ENCODE assay signal across 9 mouse cellular contexts in the genomic region with DNA sequence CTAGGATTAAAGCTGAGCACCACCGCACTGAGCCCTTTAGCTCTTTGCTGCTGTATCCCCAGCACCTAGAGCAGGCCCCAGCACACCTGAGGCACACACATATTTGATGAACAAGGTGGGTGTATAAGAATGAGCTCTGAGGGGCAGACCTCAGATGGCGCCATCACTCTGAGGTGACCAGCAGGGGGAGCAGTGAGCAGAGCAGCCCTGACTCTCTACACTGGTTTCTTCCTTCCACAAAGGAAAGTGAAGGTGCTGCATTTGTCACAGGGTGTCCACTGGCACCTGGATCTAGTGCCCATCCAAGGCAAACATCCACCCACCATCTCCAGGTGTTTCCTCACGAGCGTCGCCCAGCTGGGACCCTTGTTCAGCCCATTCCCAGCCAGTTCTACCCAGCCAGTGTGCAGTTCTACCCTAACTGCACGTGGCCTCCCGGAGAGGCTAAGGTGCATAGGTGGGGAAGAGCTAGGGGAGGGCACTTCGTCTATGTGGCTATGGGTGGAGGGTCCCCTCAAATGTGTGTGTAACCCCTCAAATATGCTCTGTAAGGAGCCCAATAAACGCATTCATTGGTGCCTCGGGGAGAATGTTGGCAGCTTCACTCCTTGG. TPM values are rescaled to one million over a fixed set of nuclear protein-coding genes. Genes with fewer than 3 reads are reported as not detected.
A peak's percentile ranks its signal among the peaks of the same experiment; 100 is the strongest.
DNase-seq lines count a peak whose midpoint lies in the region; ATAC-seq and TF ChIP-seq lines count a peak whose summit lies in the region.
"Had no signal": no experiment of that assay in that cellular context is flagged by ENCODE, and none has a peak within 500 bp of the region (broad histone marks: within the 10 kb centered on the region; RNA-seq: fewer than 3 reads in every experiment).

No protein-coding gene starts in this region.

- TF ChIP-seq CTCF in left cerebral cortex, adult 2 months (IDR thresholded peaks at IDR 0.05): peak; percentile 90
- TF ChIP-seq CTCF in Patski (IDR thresholded peaks at IDR 0.05): peak; percentile 89

- DNase-seq in left cerebral cortex, adult 2 months (ENCODE audit: extremely low spot score in 1 of 2, low spot score in 2 of 2): peak in 1 of 2 experiments; percentile 54
- no peak for DNase-seq in left cerebral cortex, postnatal 36 days (ENCODE audit: low spot score in 2 of 2)
- no peak for DNase-seq in Patski (ENCODE audit: low read depth, low spot score)
- peak; percentile 46 for DNase-seq in embryo, embryonic 11.5 days (ENCODE audit: low read depth, low spot score)
- peak; percentile 25 for DNase-seq in liver, embryonic 13.5 days
- no peak for DNase-seq in layer of hippocampus, adult 8-10 months (ENCODE audit: low spot score in 2 of 2)

- H3K9ac ChIP-seq in hindbrain, embryonic 12.5 days: no peak overlapping the region
- no peak overlapping the region for H3K9ac ChIP-seq in liver, embryonic 13.5 days
- no peak overlapping the region for H3K9ac ChIP-seq in neural tube, embryonic 15.5 days (replicated peaks)
- H3K9ac ChIP-seq: embryonic facial prominence, embryonic 13.5 days had no signal

- in situ Hi-C loops in Patski (cut with MboI; ENCODE audit: low pct_unique_long_range_greater_than_20kb): no loop called here

- H3K4me3 ChIP-seq in left cerebral cortex, adult 2 months: no peak overlapping the region
- no peak overlapping the region for H3K4me3 ChIP-seq in hindbrain, embryonic 12.5 days
- no peak overlapping the region for H3K4me3 ChIP-seq in liver, embryonic 13.5 days (replicated peaks)
- H3K4me3 ChIP-seq in neural tube, embryonic 15.5 days (replicated peaks): no peak overlapping the region
- H3K4me3 ChIP-seq: embryonic facial prominence, embryonic 13.5 days had no signal

- POLR2A ChIA-PET in Patski (lab: Charles Lee): interaction anchor here (1.3 kb wide), 1 partner anchor 69 kb away, joined by 3 read pairs; no protein-coding TSS in a partner anchor

- no peak overlapping the region for H3K27ac ChIP-seq in left cerebral cortex, adult 2 months
- no peak overlapping the region for H3K27ac ChIP-seq in hindbrain, embryonic 12.5 days
- no peak overlapping the region for H3K27ac ChIP-seq in liver, embryonic 13.5 days
- H3K27ac ChIP-seq in neural tube, embryonic 15.5 days (replicated peaks): no peak overlapping the region
- H3K27ac ChIP-seq: embryonic facial prominence, embryonic 13.5 days had no signal

- no peaks in the 10 kb centered on the region for H3K27me3 ChIP-seq in Patski
- H3K27me3 ChIP-seq in hindbrain, embryonic 12.5 days: no peaks in the 10 kb centered on the region
- no peaks in the 10 kb centered on the region for H3K27me3 ChIP-seq in liver, embryonic 13.5 days
- no peaks in the 10 kb centered on the region for H3K27me3 ChIP-seq in neural tube, embryonic 15.5 days (replicated peaks)
- H3K27me3 ChIP-seq: embryonic facial prominence, embryonic 13.5 days had no signal

- WGBS in hindbrain, embryonic 12.5 days: 47% methylated on average over 10 of the region's 10 CpGs
- 38% methylated on average over 10 of the region's 10 CpGs for WGBS in liver, embryonic 13.5 days (ENCODE audit: insufficient replicate concordance)
- 44% methylated on average over 10 of the region's 10 CpGs for WGBS in neural tube, embryonic 15.5 days

- no peaks in the 10 kb centered on the region for H3K36me3 ChIP-seq in hindbrain, embryonic 12.5 days
- H3K36me3 ChIP-seq in liver, embryonic 13.5 days: no peaks in the 10 kb centered on the region
- H3K36me3 ChIP-seq in neural tube, embryonic 15.5 days: no peaks in the 10 kb centered on the region
- H3K36me3 ChIP-seq: embryonic facial prominence, embryonic 13.5 days had no signal

- no peak overlapping the region for H3K4me2 ChIP-seq in hindbrain, embryonic 12.5 days (replicated peaks)
- H3K4me2 ChIP-seq in liver, embryonic 13.5 days: no peak overlapping the region
- H3K4me2 ChIP-seq in neural tube, embryonic 15.5 days: no peak overlapping the region
- H3K4me2 ChIP-seq: embryonic facial prominence, embryonic 13.5 days had no signal

- CTCF ChIA-PET in Patski (lab: Charles Lee): interaction anchor here (0.6 to 4.0 kb wide), 20 partner anchors 9 to 110 kb away, joined by 3 to 53 read pairs (median 4); no protein-coding TSS in a partner anchor

- intact Hi-C loops in left cerebral cortex, adult 2 months (cut with DNase I): no loop called here
- intact Hi-C loops in left cerebral cortex, postnatal 36 days (cut with DNase I): loop anchor here (5.0 kb wide), 1 partner anchor 147 kb away; the partner anchor contains the start of gene Cdk9

- no peaks in the 10 kb centered on the region; the same call in 1 of the 2 replicates for H3K4me1 ChIP-seq in hindbrain, embryonic 12.5 days
- 0 out of 2 replicates have a peak, but pooled peaks cover 5% of the 10 kb centered on the region for H3K4me1 ChIP-seq in liver, embryonic 13.5 days (replicated peaks)
- peaks cover 6% of the 10 kb centered on the region; the same call in 1 of the 2 replicates for H3K4me1 ChIP-seq in neural tube, embryonic 15.5 days

- ATAC-seq in Patski: peak; percentile 44
- ATAC-seq in hindbrain, embryonic 12.5 days (ENCODE audit: low FRiP score): peak; percentile 51
- ATAC-seq in liver, embryonic 13.5 days (ENCODE audit: low read depth): 0 out of 2 replicates have a peak, but pooled peaks have one; percentile 15
- 0 out of 2 replicates have a peak, but pooled peaks have one; percentile 39 for ATAC-seq in neural tube, embryonic 15.5 days (ENCODE audit: low FRiP score)

- H3K9me3 ChIP-seq in hindbrain, embryonic 12.5 days (replicated peaks): no peaks in the 10 kb centered on the region
- no peaks in the 10 kb centered on the region for H3K9me3 ChIP-seq in liver, embryonic 13.5 days (replicated peaks)
- no peaks in the 10 kb centered on the region for H3K9me3 ChIP-seq in neural tube, embryonic 15.5 days (replicated peaks)
- H3K9me3 ChIP-seq: embryonic facial prominence, embryonic 13.5 days had no signal

RNA-seq across cellular contexts. Expression of gene Stxbp1, which starts 12.1 kb away (rescaled TPM):
- 100 to 1,000 TPM; 947 to 984 TPM for total RNA-seq in left cerebral cortex, adult 2 months (2021)
- 1,000 to 10,000 TPM in 1 of 2 experiments, 100 to 1,000 TPM in 1; 963 to 1,065 TPM for total RNA-seq in left cerebral cortex, postnatal 36 days (2021)
- polyA plus RNA-seq in Patski (2021): 30.1 TPM
- polyA plus RNA-seq in hindbrain, embryonic 12.5 days (2016; fragmentation: Nextera tagmentation; extraction: Ambion mirVana): 102 and 105 TPM in 2 replicates
- polyA plus RNA-seq in liver, embryonic 13.5 days (2015; fragmentation: Nextera tagmentation; extraction: Ambion mirVana): 3.3 and 3.7 TPM in 2 replicates
- 276 and 315 TPM in 2 replicates for polyA plus RNA-seq in neural tube, embryonic 15.5 days (2015; fragmentation: Nextera tagmentation; extraction: Ambion mirVana)
- total RNA-seq in layer of hippocampus, adult 8-10 months (2022): 100 to 1,000 TPM; 583 to 634 (median 610) TPM

RNA-seq across cellular contexts. Expression of gene Fam129b, which starts 16.8 kb away (rescaled TPM):
- 10 to 100 TPM; 24.4 to 31.4 TPM for total RNA-seq in left cerebral cortex, adult 2 months (2021)
- 10 to 100 TPM; 22.6 to 23.7 TPM for total RNA-seq in left cerebral cortex, postnatal 36 days (2021)
- 170 TPM for polyA plus RNA-seq in Patski (2021)
- polyA plus RNA-seq in hindbrain, embryonic 12.5 days (2016; fragmentation: Nextera tagmentation; extraction: Ambion mirVana): 42.2 and 43.8 TPM in 2 replicates
- polyA plus RNA-seq in liver, embryonic 13.5 days (2015; fragmentation: Nextera tagmentation; extraction: Ambion mirVana): 7.0 and 7.6 TPM in 2 replicates
- 30.7 and 34.7 TPM in 2 replicates for polyA plus RNA-seq in neural tube, embryonic 15.5 days (2015; fragmentation: Nextera tagmentation; extraction: Ambion mirVana)
- total RNA-seq in layer of hippocampus, adult 8-10 months (2022): 10 to 100 TPM; 21.8 to 39.3 (median 32.1) TPM

Comparison
In these comparisons a context has a peak if more than half of its experiments do, and no peak if none do; other contexts are left out.
1. DNase-seq: peak in embryo, embryonic 11.5 days (single experiment) and liver, embryonic 13.5 days (single experiment); none in left cerebral cortex, postnatal 36 days (0 of 2), Patski (single experiment) and layer of hippocampus, adult 8-10 months (0 of 2).
2. Peak in every context shown above with its lines, with median percentiles within 50 percentile points of each other: ATAC-seq.